23 mouse cellular contexts compared by ENCODE assay signal in genomic region chr13:45672628-45673027, GRCm38 (mm10).
"Had no signal": no experiment of that assay in that cellular context is flagged by ENCODE, and none has a peak within 500 bp of the region (broad histone marks: within the 10 kb centered on the region; RNA-seq: fewer than 3 reads in every experiment).

No protein-coding gene starts in this region.

- H3K4me1 ChIP-seq: limb, embryonic 10.5 days; midbrain, embryonic 12.5 days; midbrain, embryonic 15.5 days; neural tube, embryonic 12.5 days; neural tube, embryonic 15.5 days had no signal

- H3K4me2 ChIP-seq: limb, embryonic 13.5 days; lung, embryonic 14.5 days; midbrain, embryonic 12.5 days; midbrain, embryonic 15.5 days; neural tube, embryonic 12.5 days; neural tube, embryonic 15.5 days had no signal

- H3K9me3 ChIP-seq: limb, embryonic 10.5 days; limb, embryonic 13.5 days; midbrain, embryonic 12.5 days; midbrain, embryonic 15.5 days; neural tube, embryonic 12.5 days; neural tube, embryonic 15.5 days had no signal

- H3K27ac ChIP-seq: kidney, postnatal 0 days; layer of hippocampus, adult 2 months; limb, embryonic 10.5 days; limb, embryonic 13.5 days; liver, embryonic 14.5 days; macrophage; midbrain, embryonic 12.5 days; midbrain, embryonic 15.5 days; neural tube, embryonic 12.5 days; neural tube, embryonic 15.5 days; stomach, postnatal 0 days had no signal

- H3K4me3 ChIP-seq: layer of hippocampus, adult 2 months; limb, embryonic 10.5 days; limb, embryonic 13.5 days; megakaryocyte, embryonic 14.5 days; midbrain, embryonic 12.5 days; midbrain, embryonic 15.5 days; neural tube, embryonic 12.5 days; neural tube, embryonic 15.5 days had no signal

- H3K9ac ChIP-seq: limb, embryonic 13.5 days; liver, embryonic 14.5 days; liver, postnatal 0 days; lung, embryonic 14.5 days; midbrain, embryonic 12.5 days; midbrain, embryonic 15.5 days; neural tube, embryonic 12.5 days; neural tube, embryonic 15.5 days had no signal

- H3K36me3 ChIP-seq: limb, embryonic 10.5 days; limb, embryonic 13.5 days; midbrain, embryonic 12.5 days; midbrain, embryonic 15.5 days; neural tube, embryonic 12.5 days; neural tube, embryonic 15.5 days had no signal

- DNase-seq: kidney, postnatal 25 days; layer of hippocampus, adult 9-11 months; liver; liver, postnatal 0 days; lung, embryonic 14.5 days; right cerebral cortex, adult 18-20 months; right cerebral cortex, postnatal 14 days; right cerebral cortex, postnatal 4 days; thymus, adult 2 months; thymus, postnatal 14 days; thymus, postnatal 4 days had no signal

- H3K27me3 ChIP-seq: limb, embryonic 13.5 days; megakaryocyte, embryonic 14.5 days; midbrain, embryonic 12.5 days; midbrain, embryonic 15.5 days; neural tube, embryonic 12.5 days; neural tube, embryonic 15.5 days had no signal
